Mouse (Mus musculus) retina, adult 2 months (tissue): Measurements from ENCODE around the gene Sirt6.

Experiments used
- DNase-seq: peaks from one replicate; pipeline ENCODE4 v3.0.0-alpha.2; 2012; ENCODE audit warnings: low read depth, low spot score

Sirt6 gene

GRCm38 (mm10) chr10:81595599-81595998 lies 32.0 kb downstream of the Sirt6 start:
- no peak for DNase-seq

- DNase-seq = no peak
Measured at GRCm38 (mm10) chr10:81593935-81594334, 33.7 kb downstream of the Sirt6 start.

- no peak for DNase-seq
Measured at GRCm38 (mm10) chr10:81593223-81593622, 34.4 kb downstream of the Sirt6 start.

GRCm38 (mm10) chr10:81592631-81593030 lies 35.0 kb downstream of the Sirt6 start:
- DNase-seq = no peak

GRCm38 (mm10) chr10:81591846-81592245 lies 35.8 kb downstream of the Sirt6 start:
- no peak for DNase-seq

- DNase-seq = no peak
Measured at GRCm38 (mm10) chr10:81588739-81589138, 38.9 kb downstream of the Sirt6 start.

GRCm38 (mm10) chr10:81583347-81583746 lies 44.2 kb downstream of the Sirt6 start:
- DNase-seq = no peak

GRCm38 (mm10) chr10:81580441-81581070 lies 47.0 kb downstream of the Sirt6 start:
- no peak for DNase-seq

GRCm38 (mm10) chr10:81579967-81580366 lies 47.6 kb downstream of the Sirt6 start:
- DNase-seq = no peak

GRCm38 (mm10) chr10:81575695-81576094 lies 51.9 kb downstream of the Sirt6 start:
- no peak for DNase-seq

GRCm38 (mm10) chr10:81575208-81575631 lies 52.4 kb downstream of the Sirt6 start:
- no peak for DNase-seq

GRCm38 (mm10) chr10:81574081-81575056 lies 53.2 kb downstream of the Sirt6 start, which contains the start of gene Tle2:
Gene Tle2 (plus strand): TSS chr10:81574561.
- DNase-seq = no peak

GRCm38 (mm10) chr10:81572975-81573374 lies 54.6 kb downstream of the Sirt6 start:
- DNase-seq = no peak

- DNase-seq = no peak
Measured at GRCm38 (mm10) chr10:81572133-81572671, 55.4 kb downstream of the Sirt6 start.
